Mouse (Mus musculus): ENCODE results near the gene Tm7sf3. TPM values are rescaled to one million over a fixed set of nuclear protein-coding genes. Genes with fewer than 3 reads are reported as not detected.

The Tm7sf3 gene
- polyA plus RNA-seq, 1 experiment from 2014 or later, result 31.8 TPM

DNA sequence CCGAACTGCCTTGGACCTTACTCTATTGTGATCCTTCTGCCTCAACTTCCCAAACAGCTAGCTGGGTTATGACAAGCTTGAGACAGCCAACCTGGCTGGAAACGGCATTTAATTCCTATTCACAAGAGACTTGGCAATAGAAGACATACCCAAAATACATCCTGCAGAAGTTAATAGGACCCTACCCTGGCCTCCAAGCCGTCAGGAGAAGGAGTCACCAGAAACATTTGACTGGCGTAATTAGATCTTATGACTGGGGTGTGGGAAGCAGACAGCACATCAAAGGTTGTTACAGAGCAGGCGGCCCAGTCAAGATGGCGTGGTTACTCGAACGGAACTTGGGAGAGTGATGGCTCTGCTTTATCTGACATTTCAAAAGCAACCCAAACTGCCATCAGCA, 10.8 kb downstream of the Tm7sf3 start:
- peaks cover 5% of the 10 kb centered on the region; the same call in 1 of the 2 replicates for H3K4me1 ChIP-seq (ENCODE audit: control insufficient read depth, insufficient read depth, low read length)
- no peak overlapping the region for H3K4me2 ChIP-seq (ENCODE audit: low read depth, low read length)
- H3K9ac ChIP-seq (replicated peaks; ENCODE audit: low read depth, low read length), result no peak overlapping the region
- no peaks in the 10 kb centered on the region for H3K9me3 ChIP-seq (ENCODE audit: control insufficient read depth, low read length)
- H3K27me3 ChIP-seq (ENCODE audit: control insufficient read depth, insufficient read depth, low read length), result no peaks in the 10 kb centered on the region
- 66% methylated on average over 8 of the region's 8 CpGs for WGBS
- no peak for ATAC-seq (ENCODE audit: low read depth)
- no peaks in the 10 kb centered on the region for H3K36me3 ChIP-seq (ENCODE audit: control insufficient read depth, insufficient read depth, low read length)
- no peak overlapping the region for H3K27ac ChIP-seq (ENCODE audit: low read depth, low read length)
- H3K4me3 ChIP-seq (ENCODE audit: low read depth, low read length), result no peak overlapping the region

- H3K4me1 ChIP-seq (ENCODE audit: control insufficient read depth, insufficient read depth, low read length), result peaks cover 5% of the 10 kb centered on the region; the same call in 1 of the 2 replicates
- no peaks in the 10 kb centered on the region for H3K27me3 ChIP-seq (ENCODE audit: control insufficient read depth, insufficient read depth, low read length)
- H3K4me2 ChIP-seq (ENCODE audit: low read depth, low read length), result no peak overlapping the region
- no peaks in the 10 kb centered on the region for H3K36me3 ChIP-seq (ENCODE audit: control insufficient read depth, insufficient read depth, low read length)
- no peak overlapping the region for H3K9ac ChIP-seq (replicated peaks; ENCODE audit: low read depth, low read length)
- no peak overlapping the region for H3K4me3 ChIP-seq (ENCODE audit: low read depth, low read length)
- WGBS, result 75% methylated on average over 4 of the region's 4 CpGs
- H3K27ac ChIP-seq (ENCODE audit: low read depth, low read length), result no peak overlapping the region
- H3K9me3 ChIP-seq (ENCODE audit: control insufficient read depth, low read length), result no peaks in the 10 kb centered on the region
- no peak for ATAC-seq (ENCODE audit: low read depth)
Observed at GRCm38 (mm10) chr6:146630961-146631360, 11.7 kb downstream of the Tm7sf3 start.

GRCm38 (mm10) chr6:146629781-146630756, 12.6 kb downstream of the Tm7sf3 start:
- H3K36me3 ChIP-seq (ENCODE audit: control insufficient read depth, insufficient read depth, low read length), result no peaks in the 10 kb centered on the region
- peaks cover 5% of the 10 kb centered on the region; the same call in 1 of the 2 replicates for H3K4me1 ChIP-seq (ENCODE audit: control insufficient read depth, insufficient read depth, low read length)
- no peaks in the 10 kb centered on the region for H3K9me3 ChIP-seq (ENCODE audit: control insufficient read depth, low read length)
- no peaks in the 10 kb centered on the region for H3K27me3 ChIP-seq (ENCODE audit: control insufficient read depth, insufficient read depth, low read length)
- 90% methylated on average over 9 of the region's 9 CpGs for WGBS
- H3K4me3 ChIP-seq (ENCODE audit: low read depth, low read length), result no peak overlapping the region
- ATAC-seq (ENCODE audit: low read depth), result no peak
- H3K4me2 ChIP-seq (ENCODE audit: low read depth, low read length), result no peak overlapping the region
- H3K27ac ChIP-seq (ENCODE audit: low read depth, low read length), result no peak overlapping the region
- H3K9ac ChIP-seq (replicated peaks; ENCODE audit: low read depth, low read length), result no peak overlapping the region

DNA sequence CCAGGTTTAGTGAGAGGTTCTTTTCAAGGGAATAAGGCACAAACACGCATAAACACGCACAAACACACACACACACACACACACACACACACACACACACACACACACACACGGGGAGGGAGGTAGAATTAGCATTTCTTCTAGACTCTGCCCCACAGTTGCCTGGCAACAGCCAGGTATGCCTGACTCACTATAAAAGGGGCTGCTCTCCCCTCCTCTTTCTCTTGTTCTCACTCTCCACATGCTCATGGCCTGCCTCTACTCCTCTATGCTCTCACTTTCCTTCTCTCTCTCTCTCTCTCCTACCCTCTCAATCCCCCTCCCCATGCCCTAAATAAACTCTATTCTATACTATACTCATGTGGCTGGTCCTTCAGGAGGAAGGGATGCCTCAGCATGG, 14.5 kb downstream of the Tm7sf3 start:
- Histone ChIP-seq H3K4me2 (ENCODE audit: low read depth, low read length) (no peak overlapping the region), H3K36me3 (ENCODE audit: control insufficient read depth, insufficient read depth, low read length) (no peaks in the 10 kb centered on the region), H3K9me3 (ENCODE audit: control insufficient read depth, low read length) (no peaks in the 10 kb centered on the region), H3K4me3 (ENCODE audit: low read depth, low read length) (no peak overlapping the region), H3K9ac (replicated peaks; ENCODE audit: low read depth, low read length) (no peak overlapping the region), H3K27me3 (ENCODE audit: control insufficient read depth, insufficient read depth, low read length) (no peaks in the 10 kb centered on the region), H3K27ac (ENCODE audit: low read depth, low read length) (no peak overlapping the region), H3K4me1 (ENCODE audit: control insufficient read depth, insufficient read depth, low read length) (peaks cover 3% of the 10 kb centered on the region; the same call in 1 of the 2 replicates)
- 0 out of 2 replicates have a peak, but pooled peaks have one; percentile 28 for ATAC-seq (ENCODE audit: low read depth)
- 80% methylated on average over 1 of the region's 3 CpGs for WGBS

GRCm38 (mm10) chr6:146616670-146617069, 26.0 kb downstream of the Tm7sf3 start:
- no peak overlapping the region for H3K4me3 ChIP-seq (ENCODE audit: low read depth, low read length)

DNA sequence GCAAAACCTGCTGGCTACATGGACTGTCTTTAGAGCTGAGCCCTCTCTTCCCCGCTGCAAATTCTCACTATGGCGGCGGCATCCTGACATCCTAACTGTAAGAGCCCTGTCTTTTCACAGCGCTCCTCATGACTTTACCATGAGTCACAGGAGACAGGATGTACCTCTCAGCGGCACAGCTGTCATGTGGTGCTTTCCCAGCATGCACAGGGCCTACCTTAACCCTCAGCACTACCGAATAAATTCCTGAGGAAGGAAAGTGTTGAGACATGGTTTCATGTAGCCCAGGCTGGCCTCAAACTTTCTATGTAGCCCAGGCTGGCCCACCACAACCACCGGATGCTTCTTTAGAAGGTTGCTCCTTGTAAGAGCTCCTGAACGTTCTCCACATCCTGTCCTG, 26.7 kb downstream of the Tm7sf3 start:
- no peak overlapping the region for H3K27ac ChIP-seq (ENCODE audit: low read depth, low read length)
- peaks cover 25% of the 10 kb centered on the region for H3K36me3 ChIP-seq (ENCODE audit: control insufficient read depth, insufficient read depth, low read length)
- H3K4me1 ChIP-seq (ENCODE audit: control insufficient read depth, insufficient read depth, low read length), result no peaks in the 10 kb centered on the region
- WGBS, result 94% methylated on average over 8 of the region's 8 CpGs
- H3K27me3 ChIP-seq (ENCODE audit: control insufficient read depth, insufficient read depth, low read length), result no peaks in the 10 kb centered on the region
- ATAC-seq (ENCODE audit: low read depth), result no peak
- H3K9me3 ChIP-seq (ENCODE audit: control insufficient read depth, low read length), result no peaks in the 10 kb centered on the region
- H3K4me2 ChIP-seq (ENCODE audit: low read depth, low read length), result no peak overlapping the region
- no peak overlapping the region for H3K9ac ChIP-seq (replicated peaks; ENCODE audit: low read depth, low read length)
- H3K4me3 ChIP-seq (ENCODE audit: low read depth, low read length), result no peak overlapping the region

More at GRCm38 (mm10) chr6:146616670-146617069, 26.0 kb downstream of the Tm7sf3 start:
- no peak overlapping the region for H3K9ac ChIP-seq (replicated peaks; ENCODE audit: low read depth, low read length)
- H3K27ac ChIP-seq (ENCODE audit: low read depth, low read length), result no peak overlapping the region
- peaks cover 25% of the 10 kb centered on the region for H3K36me3 ChIP-seq (ENCODE audit: control insufficient read depth, insufficient read depth, low read length)
- no peak for ATAC-seq (ENCODE audit: low read depth)
- H3K4me1 ChIP-seq (ENCODE audit: control insufficient read depth, insufficient read depth, low read length), result no peaks in the 10 kb centered on the region
- H3K4me2 ChIP-seq (ENCODE audit: low read depth, low read length), result no peak overlapping the region
- no peaks in the 10 kb centered on the region for H3K9me3 ChIP-seq (ENCODE audit: control insufficient read depth, low read length)
- no peaks in the 10 kb centered on the region for H3K27me3 ChIP-seq (ENCODE audit: control insufficient read depth, insufficient read depth, low read length)
- 95% methylated on average over 2 of the region's 2 CpGs for WGBS

- H3K27me3 ChIP-seq (ENCODE audit: control insufficient read depth, insufficient read depth, low read length), result no peaks in the 10 kb centered on the region
- no peak overlapping the region for H3K4me3 ChIP-seq (ENCODE audit: low read depth, low read length)
- peaks cover 32% of the 10 kb centered on the region for H3K36me3 ChIP-seq (ENCODE audit: control insufficient read depth, insufficient read depth, low read length)
- 93% methylated on average over 5 of the region's 5 CpGs for WGBS
- no peaks in the 10 kb centered on the region for H3K4me1 ChIP-seq (ENCODE audit: control insufficient read depth, insufficient read depth, low read length)
- no peak overlapping the region for H3K9ac ChIP-seq (replicated peaks; ENCODE audit: low read depth, low read length)
- ATAC-seq (ENCODE audit: low read depth), result no peak
- no peaks in the 10 kb centered on the region for H3K9me3 ChIP-seq (ENCODE audit: control insufficient read depth, low read length)
- no peak overlapping the region for H3K4me2 ChIP-seq (ENCODE audit: low read depth, low read length)
- no peak overlapping the region for H3K27ac ChIP-seq (ENCODE audit: low read depth, low read length)
Observed at GRCm38 (mm10) chr6:146614541-146614940, 28.1 kb downstream of the Tm7sf3 start.

GRCm38 (mm10) chr6:146613907-146614306, 28.7 kb downstream of the Tm7sf3 start:
- H3K4me3 ChIP-seq (ENCODE audit: low read depth, low read length), result no peak overlapping the region
- WGBS, result 94% methylated on average over 5 of the region's 5 CpGs
- ATAC-seq (ENCODE audit: low read depth), result no peak
- H3K36me3 ChIP-seq (ENCODE audit: control insufficient read depth, insufficient read depth, low read length), result peaks cover 37% of the 10 kb centered on the region
- no peaks in the 10 kb centered on the region for H3K4me1 ChIP-seq (ENCODE audit: control insufficient read depth, insufficient read depth, low read length)
- no peaks in the 10 kb centered on the region for H3K9me3 ChIP-seq (ENCODE audit: control insufficient read depth, low read length)
- no peak overlapping the region for H3K9ac ChIP-seq (replicated peaks; ENCODE audit: low read depth, low read length)
- H3K4me2 ChIP-seq (ENCODE audit: low read depth, low read length), result no peak overlapping the region
- H3K27ac ChIP-seq (ENCODE audit: low read depth, low read length), result no peak overlapping the region
- no peaks in the 10 kb centered on the region for H3K27me3 ChIP-seq (ENCODE audit: control insufficient read depth, insufficient read depth, low read length)

DNA sequence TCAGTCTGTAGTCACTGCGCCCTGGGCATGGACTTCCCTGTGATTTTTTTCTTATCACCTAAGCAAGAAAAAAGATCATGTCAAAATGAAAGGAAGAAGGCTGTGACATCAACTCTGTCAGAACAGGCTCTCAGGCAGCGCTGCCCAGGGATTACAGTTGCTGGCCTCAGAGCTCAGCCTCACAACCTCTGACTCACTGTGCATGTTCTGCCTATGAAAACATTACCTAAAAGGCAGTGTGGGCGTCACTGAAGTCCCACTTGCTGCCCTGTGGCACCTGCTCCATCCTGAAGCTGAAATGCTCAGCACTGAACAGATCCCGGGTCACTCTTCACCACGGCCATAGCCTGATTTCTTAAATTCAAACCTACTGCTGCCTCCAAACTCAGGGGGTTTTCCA, 29.9 kb downstream of the Tm7sf3 start:
- Histone ChIP-seq H3K4me1 (ENCODE audit: control insufficient read depth, insufficient read depth, low read length) (no peaks in the 10 kb centered on the region), H3K9me3 (ENCODE audit: control insufficient read depth, low read length) (no peaks in the 10 kb centered on the region), H3K27me3 (ENCODE audit: control insufficient read depth, insufficient read depth, low read length) (no peaks in the 10 kb centered on the region), H3K27ac (ENCODE audit: low read depth, low read length) (no peak overlapping the region), H3K36me3 (ENCODE audit: control insufficient read depth, insufficient read depth, low read length) (peaks cover 37% of the 10 kb centered on the region), H3K4me2 (ENCODE audit: low read depth, low read length) (no peak overlapping the region), H3K9ac (replicated peaks; ENCODE audit: low read depth, low read length) (no peak overlapping the region), H3K4me3 (ENCODE audit: low read depth, low read length) (no peak overlapping the region)
- no peak for ATAC-seq (ENCODE audit: low read depth)
- WGBS, result 89% methylated on average over 5 of the region's 5 CpGs

Measured in neural tube, embryonic 14.5 days (tissue).